Mouse (Mus musculus) lung, adult 2 months (tissue): ENCODE measurements at regions not wholly inside any gene's neighbourhood (a gene's known extent, or its start where the extent isn't known, plus 50 kb on each side); places are given as distances from the start of the nearest gene placed in this dataset.

Source experiments
- CTCF ChIP-seq: fragments of 200-500 bp; IDR thresholded peaks from 2 replicates; pipeline ENCODE4 v1.5.1; 2011; ENCODE audit warnings: mild to moderate bottlenecking, low read length, control low read depth; ENCODE audit not compliant: insufficient read depth
- POLR2A ChIP-seq: fragments of 200-500 bp; IDR thresholded peaks from 2 replicates; pipeline ENCODE4 v1.6.1; 2011; ENCODE audit warnings: low read depth, mild to moderate bottlenecking, control low read depth, low read length, borderline replicate concordance; ENCODE audit errors: extremely low read depth

DNA sequence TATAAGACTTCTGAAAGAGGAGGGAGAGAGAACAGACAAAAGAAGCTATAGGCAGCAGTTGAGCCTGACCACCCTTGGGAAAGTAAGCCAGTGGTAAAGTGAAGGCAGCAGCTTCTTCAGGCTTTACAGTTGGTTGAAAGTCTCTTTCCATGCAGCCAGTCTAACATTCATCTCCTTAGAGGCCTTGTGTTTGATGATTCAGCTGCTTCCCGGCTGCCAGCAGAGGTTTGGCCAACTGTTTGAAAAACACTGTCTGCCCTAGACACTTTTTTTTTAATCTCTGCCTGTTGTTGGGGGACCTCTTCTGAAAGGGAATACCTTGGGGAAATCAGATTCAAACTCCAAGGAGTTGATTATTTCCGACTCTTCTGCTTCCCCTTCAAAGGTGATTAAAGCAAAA lies 123.1 kb upstream of the Cldn34b3 start:
- no peak for TF ChIP-seq POLR2A
- no peak for TF ChIP-seq CTCF
